Mouse (Mus musculus) lung, embryonic 16.5 days (tissue): Measurements from ENCODE around the gene Ybx2. TPM values are rescaled to one million over a fixed set of nuclear protein-coding genes. Genes with fewer than 3 reads are reported as not detected.

ENCODE experiments used
- ATAC-seq: fragments of 200-750 bp; cut with Nextera tagmentation; 2 replicates; pipeline ENCODE4 v1.8.0; 2017; ENCODE audit warnings: low read depth, mild to moderate bottlenecking, moderate library complexity
- H3K27ac ChIP-seq: fragments of 300-500 bp; sonication (generic); 2 replicates; pipeline ENCODE4 v1.5.1; 2014; ENCODE audit warnings: mild to moderate bottlenecking, control low read depth, low read length
- H3K27me3 ChIP-seq: fragments of 300-500 bp; sonication (generic); 2 replicates; pipeline ENCODE4 v1.6.1; 2014; ENCODE audit warnings: low read depth, low read length, mixed read lengths; ENCODE audit not compliant: control insufficient read depth, insufficient read depth
- H3K36me3 ChIP-seq: fragments of 300-500 bp; sonication (generic); 2 replicates; pipeline ENCODE4 v1.6.1; 2014; ENCODE audit warnings: low read length; ENCODE audit not compliant: control insufficient read depth, insufficient read depth
- H3K4me1 ChIP-seq: fragments of 300-500 bp; sonication (generic); replicated peaks from 2 replicates; pipeline ENCODE4 v1.6.1; 2014; ENCODE audit warnings: low read length, mixed read lengths; ENCODE audit not compliant: control insufficient read depth, insufficient read depth
- H3K4me2 ChIP-seq: fragments of 300-500 bp; sonication (generic); 2 replicates; pipeline ENCODE4 v1.6.1; 2014; ENCODE audit warnings: low read depth, low read length, control low read depth
- H3K4me3 ChIP-seq: fragments of 300-500 bp; sonication (generic); 2 replicates; pipeline ENCODE4 v1.5.1; 2014; ENCODE audit warnings: mild to moderate bottlenecking, low read length, control low read depth
- H3K9ac ChIP-seq: fragments of 300-500 bp; sonication (generic); 2 replicates; pipeline ENCODE4 v1.6.1; 2014; ENCODE audit warnings: low read length, control low read depth
- H3K9me3 ChIP-seq: fragments of 300-500 bp; sonication (generic); 2 replicates; pipeline ENCODE4 v1.6.1; 2016; ENCODE audit warnings: low read length; ENCODE audit not compliant: control insufficient read depth
- WGBS: fragments of 180-500 bp; shearing (Covaris S2); extraction: QIAGEN DNeasy Blood & Tissue Kit; methylation state at CpG from one replicate; pipeline ENCODE4 v1.1.7; 2014; 5-methylcytosine and 5-hydroxymethylcytosine counted together
- polyA plus RNA-seq: library from polyadenylated mRNA; unstranded; fragments of >200 nt; fragmentation: Nextera tagmentation; extraction: Ambion mirVana; gene quantifications from 2 replicates; pipeline ENCODE4 v1.2.1, GENCODE M21; 2015

Ybx2 gene
- polyA plus RNA-seq, 1 experiment from 2014 or later: 2.7 TPM

DNA sequence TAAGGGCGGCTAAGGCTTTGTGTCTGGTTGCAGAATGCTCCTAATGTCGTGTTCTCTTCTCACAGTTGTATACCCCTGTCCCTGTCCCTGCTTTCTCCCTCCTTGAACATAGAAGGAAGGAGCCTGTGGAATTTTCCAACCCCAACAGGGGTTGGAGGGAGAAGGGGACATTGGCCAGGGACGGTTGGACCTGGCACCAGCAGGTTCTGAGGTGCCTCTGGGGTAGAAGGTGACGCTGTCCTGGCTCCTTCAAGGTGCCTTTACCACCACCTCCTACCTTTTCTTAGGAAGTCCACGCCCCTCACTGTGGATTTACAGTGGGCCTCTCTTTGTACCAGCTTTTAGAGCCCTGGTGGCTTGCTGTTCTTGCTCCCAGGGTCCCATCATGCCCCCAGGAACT is 2.2 kb downstream of the Ybx2 start:
- H3K27me3 ChIP-seq: peaks cover 19% of the 10 kb centered on the region

DNA sequence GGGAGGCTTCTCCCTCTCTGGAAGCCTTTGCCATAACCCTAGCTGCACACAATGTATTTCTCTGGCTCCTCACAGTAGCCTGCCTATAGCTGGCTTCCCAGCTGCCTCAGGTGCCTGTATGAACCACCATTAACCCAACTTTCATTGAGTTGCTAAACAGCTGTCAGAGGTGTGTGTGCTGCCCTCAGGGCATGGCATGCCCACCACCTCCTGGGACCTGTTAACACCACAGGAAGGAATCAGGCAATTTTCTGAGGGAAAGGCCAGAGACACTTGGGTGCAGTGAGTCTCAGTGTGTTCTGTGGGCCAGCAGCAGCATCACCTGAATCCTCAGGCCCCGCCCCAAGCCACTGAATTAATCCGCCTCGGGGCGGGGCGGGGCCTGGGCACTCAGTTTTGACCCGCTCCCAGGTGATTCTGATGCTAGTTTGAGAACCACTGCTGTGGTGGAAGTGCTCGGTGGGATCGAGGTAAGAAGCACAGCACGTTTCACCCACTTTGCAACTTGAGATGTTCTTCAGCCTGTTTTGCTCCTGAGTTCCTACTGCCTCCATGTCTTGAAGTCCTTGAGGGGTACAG is 2.9 kb downstream of the Ybx2 start:
- H3K4me1 ChIP-seq: peaks cover 20% of the 10 kb centered on the region
- peaks cover 19% of the 10 kb centered on the region for H3K27me3 ChIP-seq
- no peak overlapping the region for H3K27ac ChIP-seq
- no peak overlapping the region for H3K4me3 ChIP-seq
- no peak overlapping the region for H3K4me2 ChIP-seq
- whole genome bisulfite sequencing: 32% methylated on average over 9 of the region's 9 CpGs
- H3K9ac ChIP-seq: no peak overlapping the region
- no peak for ATAC-seq
- no peaks in the 10 kb centered on the region for H3K36me3 ChIP-seq
- H3K9me3 ChIP-seq: no peaks in the 10 kb centered on the region

More for the DNA sequence above, 2.2 kb downstream of the Ybx2 start:
- Histone ChIP-seq H3K4me2 (no peak overlapping the region), H3K4me3 (no peak overlapping the region), H3K27ac (no peak overlapping the region), H3K9ac (no peak overlapping the region), H3K4me1 (peaks cover 20% of the 10 kb centered on the region), H3K9me3 (no peaks in the 10 kb centered on the region), H3K36me3 (no peaks in the 10 kb centered on the region)
- no peak for ATAC-seq
- 64% methylated on average over 5 of the region's 5 CpGs for WGBS

DNA sequence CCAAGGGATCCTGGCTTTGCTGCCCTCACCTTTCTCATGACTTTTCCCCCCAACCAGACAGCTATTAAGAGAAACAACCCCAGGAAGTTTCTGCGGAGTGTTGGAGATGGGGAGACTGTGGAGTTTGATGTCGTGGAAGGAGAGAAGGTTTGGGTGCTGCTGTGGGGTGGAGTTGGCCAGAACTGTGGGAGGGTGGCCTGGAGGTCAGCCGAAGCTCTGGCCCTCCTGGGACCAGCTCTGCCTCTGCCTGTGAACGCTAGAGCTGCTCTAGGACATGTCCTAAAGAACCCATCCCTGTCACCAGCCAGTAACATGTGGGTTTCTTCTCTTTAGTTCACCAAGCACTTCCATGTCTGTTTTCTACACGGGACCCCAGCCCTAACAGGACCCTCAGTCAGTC is 3.6 kb downstream of the Ybx2 start:
- Histone ChIP-seq H3K4me3 (no peak overlapping the region), H3K9ac (no peak overlapping the region), H3K27ac (no peak overlapping the region), H3K4me1 (peaks cover 20% of the 10 kb centered on the region), H3K36me3 (no peaks in the 10 kb centered on the region), H3K4me2 (no peak overlapping the region), H3K27me3 (peaks cover 19% of the 10 kb centered on the region), H3K9me3 (no peaks in the 10 kb centered on the region)
- 61% methylated on average over 5 of the region's 5 CpGs for WGBS
- no peak for ATAC-seq

- H3K27me3 ChIP-seq: peaks cover 16% of the 10 kb centered on the region
- H3K4me3 ChIP-seq: no peak overlapping the region
- H3K36me3 ChIP-seq: 0 out of 2 replicates have a peak, but pooled peaks cover 2% of the 10 kb centered on the region
- no peaks in the 10 kb centered on the region for H3K9me3 ChIP-seq
- H3K4me1 ChIP-seq: peaks cover 14% of the 10 kb centered on the region
- no peak overlapping the region for H3K27ac ChIP-seq
- H3K9ac ChIP-seq: no peak overlapping the region
- 93% methylated on average over 17 of the region's 17 CpGs for WGBS
- no peak for ATAC-seq
- no peak overlapping the region for H3K4me2 ChIP-seq
Measured at GRCm38 (mm10) chr11:69939731-69940130, 4.1 kb downstream of the Ybx2 start.

DNA sequence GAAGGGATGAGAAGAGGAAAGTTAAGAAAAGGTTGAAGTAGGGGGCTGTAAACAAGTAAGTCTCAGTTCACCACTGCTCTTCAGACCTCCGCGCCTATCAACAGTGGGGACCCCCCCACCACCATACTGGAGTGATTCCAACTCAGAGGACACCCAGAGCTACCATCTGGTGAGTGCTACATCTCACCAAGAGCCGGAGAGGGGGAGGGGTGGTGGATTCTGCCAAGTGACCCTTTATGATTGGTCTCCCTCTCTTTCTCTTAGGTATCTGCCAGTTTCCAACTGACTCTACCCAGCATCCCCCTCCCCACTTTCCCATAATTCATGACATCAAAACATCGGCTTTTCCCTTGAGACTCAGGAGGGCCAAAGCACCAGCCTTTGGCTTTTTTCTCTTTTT is 5.4 kb downstream of the Ybx2 start:
- H3K27ac ChIP-seq: no peak overlapping the region
- no peak overlapping the region for H3K4me3 ChIP-seq
- 74% methylated on average over 4 of the region's 4 CpGs for WGBS
- no peaks in the 10 kb centered on the region for H3K9me3 ChIP-seq
- peaks cover 12% of the 10 kb centered on the region for H3K27me3 ChIP-seq
- no peak for ATAC-seq
- no peak overlapping the region for H3K9ac ChIP-seq
- H3K4me2 ChIP-seq: no peak overlapping the region
- peaks cover 13% of the 10 kb centered on the region for H3K4me1 ChIP-seq
- 0 out of 2 replicates have a peak, but pooled peaks cover 2% of the 10 kb centered on the region for H3K36me3 ChIP-seq

DNA sequence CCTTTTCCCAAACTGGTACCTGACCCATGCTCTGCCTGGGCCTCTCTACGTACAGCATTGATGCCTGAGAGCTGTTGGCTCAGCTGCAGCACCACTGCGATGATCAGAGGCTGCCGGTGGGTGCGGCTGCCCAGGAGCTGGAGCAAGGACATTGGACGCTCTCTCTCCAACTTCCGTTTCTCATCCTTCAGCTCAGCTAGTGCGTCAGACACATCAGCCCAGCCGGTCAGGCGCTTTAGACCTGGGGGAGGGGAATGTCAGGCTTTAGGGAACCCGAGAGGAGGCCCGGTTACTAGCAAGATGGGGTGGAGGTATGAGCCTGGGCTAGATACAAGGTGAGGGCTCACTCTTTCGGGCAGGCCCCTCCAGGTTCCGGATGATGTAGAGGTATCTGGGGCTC is 9.6 kb downstream of the Ybx2 start:
- H3K27ac ChIP-seq: no peak overlapping the region
- no peak overlapping the region for H3K4me2 ChIP-seq
- 0 out of 2 replicates have a peak, but pooled peaks cover 2% of the 10 kb centered on the region for H3K36me3 ChIP-seq
- no peak for ATAC-seq
- no peaks in the 10 kb centered on the region for H3K27me3 ChIP-seq
- H3K9me3 ChIP-seq: no peaks in the 10 kb centered on the region
- H3K4me1 ChIP-seq: peaks cover 19% of the 10 kb centered on the region
- H3K4me3 ChIP-seq: no peak overlapping the region
- 68% methylated on average over 13 of the region's 13 CpGs for WGBS
- H3K9ac ChIP-seq: no peak overlapping the region

DNA sequence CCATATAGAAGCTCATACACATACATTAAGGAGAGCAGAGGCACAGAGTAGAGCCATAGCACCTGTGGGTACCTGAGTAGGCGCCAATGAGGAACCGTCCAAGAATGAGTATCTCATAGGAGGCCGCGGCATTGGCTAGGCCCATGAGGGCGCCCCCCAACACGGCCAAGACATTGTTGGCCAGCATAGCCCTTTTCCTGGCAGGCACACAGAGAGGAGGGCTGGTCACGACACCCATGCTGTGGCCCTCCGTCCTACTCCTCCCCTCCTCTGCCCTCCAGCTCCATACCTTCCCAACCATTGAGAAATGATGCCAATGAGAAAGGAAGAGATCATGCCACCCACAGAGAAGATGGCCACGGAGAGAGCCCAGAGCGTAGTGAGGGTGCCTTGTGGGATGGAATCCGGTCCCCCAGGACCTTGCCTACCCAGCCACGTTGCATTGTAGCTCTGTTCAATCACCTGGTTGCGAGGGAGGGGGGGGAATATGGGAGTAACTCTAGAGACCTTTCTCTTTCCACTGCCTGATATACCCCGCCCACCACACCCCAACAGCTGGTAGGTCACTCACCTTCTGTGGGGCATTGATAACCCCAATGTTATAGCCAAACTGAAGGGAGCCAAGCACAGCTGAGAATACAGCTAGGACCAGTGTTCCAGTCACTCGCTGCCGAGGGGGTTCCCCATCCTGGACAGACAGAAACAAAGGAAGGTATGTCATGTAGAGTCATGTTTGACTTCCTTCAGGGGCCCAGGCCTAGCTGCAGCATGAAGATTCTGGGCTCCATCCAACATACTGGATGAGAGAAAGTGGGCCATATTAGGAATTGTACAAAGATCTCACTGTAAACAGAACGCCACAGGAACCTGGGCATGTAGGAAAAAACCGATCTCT is 10.6 kb downstream of the Ybx2 start:
- Histone ChIP-seq H3K36me3 (0 out of 2 replicates have a peak, but pooled peaks cover 2% of the 10 kb centered on the region), H3K27me3 (no peaks in the 10 kb centered on the region), H3K4me1 (peaks cover 19% of the 10 kb centered on the region), H3K4me2 (peak overlapping the region; percentile 80; the same call in 1 of the 2 replicates), H3K9ac (no peak overlapping the region), H3K9me3 (no peaks in the 10 kb centered on the region), H3K4me3 (no peak overlapping the region), H3K27ac (no peak overlapping the region)
- no peak for ATAC-seq
- 84% methylated on average over 18 of the region's 18 CpGs for WGBS

GRCm38 (mm10) chr11:69947337-69948065 is 11.9 kb downstream of the Ybx2 start:
- peak; percentile 59 for ATAC-seq
- WGBS: under 1% methylated on average over 29 of the region's 29 CpGs
- H3K4me2 ChIP-seq: peak overlapping the region; percentile 80
- H3K27ac ChIP-seq: peak overlapping the region; percentile 87
- peak overlapping the region; percentile 61 for H3K4me3 ChIP-seq
- H3K9ac ChIP-seq: peak overlapping the region; percentile 66
- 0 out of 2 replicates have a peak, but pooled peaks cover 2% of the 10 kb centered on the region for H3K36me3 ChIP-seq
- no peaks in the 10 kb centered on the region for H3K9me3 ChIP-seq
- no peaks in the 10 kb centered on the region for H3K27me3 ChIP-seq
- peaks cover 19% of the 10 kb centered on the region for H3K4me1 ChIP-seq
